Mouse (Mus musculus): ENCODE results near the gene Cdkn1c. TPM values are rescaled to one million over a fixed set of nuclear protein-coding genes. Genes with fewer than 3 reads are reported as not detected.

Gene Cdkn1c
- total and polyA plus RNA-seq, 2 experiments from 2014 or later, result 107 to 111 TPM

DNA sequence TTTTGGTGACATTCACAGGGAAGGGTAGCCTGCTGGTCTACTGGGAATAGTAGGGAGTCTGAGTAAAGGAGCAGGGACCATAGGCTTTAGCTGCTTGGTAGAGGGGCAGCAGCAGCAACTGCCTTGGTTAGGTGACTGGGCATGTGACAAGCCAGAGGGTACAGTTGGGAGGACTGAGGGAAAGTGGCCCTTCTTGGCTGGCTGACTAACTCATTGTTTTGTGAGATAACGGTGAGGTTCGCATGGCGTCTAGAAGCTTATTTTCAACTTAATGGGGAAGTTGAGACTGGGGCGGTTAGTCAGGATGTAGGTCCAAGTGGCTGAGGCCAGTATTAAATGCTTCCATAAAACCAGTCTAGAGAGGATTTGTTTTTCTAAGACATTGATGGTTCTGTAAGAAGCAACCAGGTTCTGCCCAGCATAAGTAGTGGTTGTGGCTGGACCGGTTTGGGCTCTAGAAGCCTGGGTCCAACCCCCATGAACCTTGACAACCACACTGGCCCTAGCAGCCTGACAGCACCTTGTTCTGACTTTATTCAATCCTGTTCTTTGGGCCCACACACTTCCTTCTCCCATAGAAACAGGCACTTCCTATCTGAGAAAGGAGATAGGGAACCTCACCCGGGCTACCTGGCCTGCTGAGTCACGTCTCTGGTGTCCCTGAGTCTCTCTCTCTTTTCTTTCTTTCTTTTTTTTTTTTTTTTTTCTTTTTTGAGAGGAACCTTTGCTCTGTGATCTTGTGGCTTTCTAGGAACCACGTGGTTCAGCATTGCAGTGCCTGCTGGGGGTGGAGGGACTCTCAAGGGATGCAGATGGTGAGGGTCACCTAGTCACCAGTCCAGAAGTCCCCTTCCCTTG, 34.5 kb upstream of the Cdkn1c start:
- H3K9me3 ChIP-seq (ENCODE audit: low read length), result no peaks in the 10 kb centered on the region
- H3K4me2 ChIP-seq (ENCODE audit: low read depth, low read length, poor library complexity, severe bottlenecking), result no peak overlapping the region
- DNase-seq (ENCODE audit: low spot score), result no peak
- H3K27ac ChIP-seq (ENCODE audit: low read depth, low read length), result no peak overlapping the region
- no peak overlapping the region for H3K9ac ChIP-seq (replicated peaks; ENCODE audit: low read length, poor library complexity, severe bottlenecking)
- no peak overlapping the region for H3K4me3 ChIP-seq (ENCODE audit: low read depth, low read length)
- no peaks in the 10 kb centered on the region for H3K4me1 ChIP-seq (ENCODE audit: insufficient read depth, low read length)
- no peaks in the 10 kb centered on the region for H3K36me3 ChIP-seq (ENCODE audit: insufficient read depth, low read length)
- no peak for TF ChIP-seq CTCF (IDR thresholded peaks at IDR 0.05)
- 86% methylated on average over 8 of the region's 8 CpGs for WGBS
- peaks cover 8% of the 10 kb centered on the region for H3K27me3 ChIP-seq (ENCODE audit: insufficient read depth, low read length)
- no peak for ATAC-seq (ENCODE audit: low FRiP score)

DNA sequence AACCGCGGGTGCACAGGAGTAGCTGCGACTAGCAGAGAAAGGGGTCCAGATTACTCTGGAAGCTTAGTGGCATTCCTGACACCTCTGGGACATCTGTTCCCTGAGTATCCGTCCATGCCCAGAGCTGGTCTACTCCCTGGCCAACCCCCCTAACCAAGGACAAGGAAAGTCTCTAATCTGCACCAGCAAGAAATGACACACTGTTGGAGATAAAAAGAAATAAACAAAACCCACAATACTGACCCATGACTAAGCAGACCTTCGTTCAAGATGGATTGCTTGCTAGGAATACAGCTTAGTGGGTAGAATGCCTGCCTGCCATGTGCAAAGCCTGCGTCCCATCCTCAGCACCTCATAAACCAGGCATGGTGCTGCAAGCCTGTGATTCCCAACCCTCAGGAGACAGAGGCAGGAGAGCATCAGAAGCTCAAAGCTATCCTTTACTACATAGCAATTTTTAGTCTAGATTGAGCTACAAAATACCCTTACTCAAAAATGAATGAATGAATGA, 32.8 kb upstream of the Cdkn1c start:
- no peak for DNase-seq (ENCODE audit: low spot score)
- Histone ChIP-seq H3K4me1 (ENCODE audit: insufficient read depth, low read length) (no peaks in the 10 kb centered on the region), H3K4me3 (ENCODE audit: low read depth, low read length) (no peak overlapping the region), H3K9me3 (ENCODE audit: low read length) (no peaks in the 10 kb centered on the region), H3K27ac (ENCODE audit: low read depth, low read length) (no peak overlapping the region), H3K27me3 (ENCODE audit: insufficient read depth, low read length) (no peaks in the 10 kb centered on the region), H3K4me2 (ENCODE audit: low read depth, low read length, poor library complexity, severe bottlenecking) (no peak overlapping the region), H3K36me3 (ENCODE audit: insufficient read depth, low read length) (no peaks in the 10 kb centered on the region), H3K9ac (replicated peaks; ENCODE audit: low read length, poor library complexity, severe bottlenecking) (no peak overlapping the region)
- 85% methylated on average over 6 of the region's 6 CpGs for WGBS
- TF ChIP-seq CTCF (IDR thresholded peaks at IDR 0.05), result no peak
- ATAC-seq (ENCODE audit: low FRiP score), result no peak

DNA sequence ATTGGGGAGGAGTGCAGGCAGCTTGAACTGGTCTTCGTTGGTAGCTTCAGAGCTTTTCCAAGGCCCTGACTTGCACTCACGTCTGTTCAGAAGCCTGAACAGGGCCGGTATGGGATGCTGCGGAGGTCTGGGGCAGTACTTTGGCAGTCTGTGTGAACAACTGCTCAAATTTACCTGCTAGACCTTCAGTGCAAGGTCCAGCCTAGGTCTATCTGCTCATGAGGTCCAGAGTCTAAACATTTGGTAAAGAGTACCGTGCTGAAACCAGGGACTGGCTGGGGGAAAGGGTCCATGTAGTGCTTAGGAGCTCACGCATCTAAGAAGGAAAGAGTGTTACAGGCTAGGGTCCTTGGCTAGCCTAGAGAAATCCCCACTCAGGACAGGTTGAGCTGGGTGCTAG, 28.9 kb upstream of the Cdkn1c start:
- Histone ChIP-seq H3K4me2 (ENCODE audit: low read depth, low read length, poor library complexity, severe bottlenecking) (no peak overlapping the region), H3K36me3 (ENCODE audit: insufficient read depth, low read length) (no peaks in the 10 kb centered on the region), H3K4me3 (ENCODE audit: low read depth, low read length) (no peak overlapping the region), H3K9me3 (ENCODE audit: low read length) (no peaks in the 10 kb centered on the region), H3K9ac (replicated peaks; ENCODE audit: low read length, poor library complexity, severe bottlenecking) (no peak overlapping the region), H3K4me1 (ENCODE audit: insufficient read depth, low read length) (no peaks in the 10 kb centered on the region), H3K27me3 (ENCODE audit: insufficient read depth, low read length) (no peaks in the 10 kb centered on the region), H3K27ac (ENCODE audit: low read depth, low read length) (no peak overlapping the region)
- TF ChIP-seq CTCF (IDR thresholded peaks at IDR 0.05), result no peak
- WGBS, result 83% methylated on average over 6 of the region's 6 CpGs
- ATAC-seq (ENCODE audit: low FRiP score) (no peak), DNase-seq (ENCODE audit: low spot score) (no peak)

DNA sequence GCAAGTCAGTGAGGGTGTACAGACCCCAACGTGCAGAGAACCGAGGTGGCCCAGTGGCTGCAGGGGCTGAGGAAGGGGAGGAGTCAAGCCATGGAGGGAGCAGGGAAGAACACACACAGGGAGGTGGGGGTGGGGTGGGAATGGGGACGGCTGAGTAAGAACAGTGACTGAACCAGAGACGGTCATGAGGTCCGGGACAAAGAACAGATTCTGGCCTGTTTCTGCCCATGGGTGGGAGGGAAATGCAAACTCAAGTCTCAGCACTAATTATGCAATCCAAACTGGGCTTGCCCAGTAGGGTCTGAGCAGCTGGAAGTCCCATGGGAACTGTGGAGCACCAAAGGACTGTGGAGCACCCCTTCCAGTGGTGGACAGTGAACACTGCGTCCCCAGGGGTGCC, 21.7 kb upstream of the Cdkn1c start:
- no peaks in the 10 kb centered on the region for H3K4me1 ChIP-seq (ENCODE audit: insufficient read depth, low read length)
- no peak overlapping the region for H3K27ac ChIP-seq (ENCODE audit: low read depth, low read length)
- no peak overlapping the region for H3K9ac ChIP-seq (replicated peaks; ENCODE audit: low read length, poor library complexity, severe bottlenecking)
- 11% methylated on average over 6 of the region's 6 CpGs for WGBS
- TF ChIP-seq CTCF (IDR thresholded peaks at IDR 0.05), result no peak
- DNase-seq (ENCODE audit: low spot score) (no peak), ATAC-seq (ENCODE audit: low FRiP score) (no peak)
- no peak overlapping the region for H3K4me3 ChIP-seq (ENCODE audit: low read depth, low read length)
- H3K36me3 ChIP-seq (ENCODE audit: insufficient read depth, low read length), result no peaks in the 10 kb centered on the region
- peaks cover 3% of the 10 kb centered on the region; the same call in 1 of the 2 replicates for H3K27me3 ChIP-seq (ENCODE audit: insufficient read depth, low read length)
- H3K4me2 ChIP-seq (ENCODE audit: low read depth, low read length, poor library complexity, severe bottlenecking), result no peak overlapping the region
- H3K9me3 ChIP-seq (ENCODE audit: low read length), result no peaks in the 10 kb centered on the region

DNA sequence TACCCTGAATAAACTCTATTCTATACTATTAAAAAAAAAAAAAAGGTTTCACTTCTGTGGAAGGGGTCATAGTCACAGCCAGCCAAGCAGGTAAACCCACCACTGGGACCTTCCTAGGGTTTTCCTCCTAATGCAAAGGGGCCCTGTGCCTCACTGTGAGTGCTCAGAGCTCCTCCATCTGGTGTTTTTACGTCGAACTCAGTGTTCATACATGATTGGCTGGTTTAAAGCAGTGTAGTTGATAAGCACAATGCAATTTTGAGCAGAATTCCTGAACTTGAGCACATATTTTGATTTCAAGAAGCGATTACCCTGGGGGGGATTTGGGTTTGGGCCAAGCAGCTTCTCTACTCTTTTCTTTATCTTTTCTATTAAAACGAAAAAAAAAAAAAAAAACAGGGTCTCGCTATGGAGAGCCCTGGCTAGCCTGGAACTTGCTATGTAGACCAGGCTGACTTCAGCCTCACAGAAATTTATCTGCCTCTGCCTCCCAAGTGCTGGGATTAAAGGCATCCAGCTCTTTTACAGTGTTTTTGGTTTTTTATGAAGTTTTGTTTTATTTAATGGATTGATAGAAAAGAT, 21.0 kb upstream of the Cdkn1c start:
- DNase-seq (ENCODE audit: low spot score) (no peak), ATAC-seq (ENCODE audit: low FRiP score) (no peak)
- TF ChIP-seq CTCF (IDR thresholded peaks at IDR 0.05), result no peak
- H3K4me2 ChIP-seq (ENCODE audit: low read depth, low read length, poor library complexity, severe bottlenecking), result no peak overlapping the region
- H3K4me3 ChIP-seq (ENCODE audit: low read depth, low read length), result no peak overlapping the region
- no peak overlapping the region for H3K9ac ChIP-seq (replicated peaks; ENCODE audit: low read length, poor library complexity, severe bottlenecking)
- peaks cover 3% of the 10 kb centered on the region; the same call in 1 of the 2 replicates for H3K27me3 ChIP-seq (ENCODE audit: insufficient read depth, low read length)
- no peak overlapping the region for H3K27ac ChIP-seq (ENCODE audit: low read depth, low read length)
- no peaks in the 10 kb centered on the region for H3K9me3 ChIP-seq (ENCODE audit: low read length)
- H3K36me3 ChIP-seq (ENCODE audit: insufficient read depth, low read length), result no peaks in the 10 kb centered on the region
- 56% methylated on average over 5 of the region's 5 CpGs for WGBS
- no peaks in the 10 kb centered on the region for H3K4me1 ChIP-seq (ENCODE audit: insufficient read depth, low read length)

- peaks cover 3% of the 10 kb centered on the region; the same call in 1 of the 2 replicates for H3K27me3 ChIP-seq (ENCODE audit: insufficient read depth, low read length)
- no peak overlapping the region for H3K4me2 ChIP-seq (ENCODE audit: low read depth, low read length, poor library complexity, severe bottlenecking)
- DNase-seq (ENCODE audit: low spot score) (peak; percentile 43), ATAC-seq (ENCODE audit: low FRiP score) (no peak)
- peak; percentile 58 for TF ChIP-seq CTCF (IDR thresholded peaks at IDR 0.05)
- WGBS, result 38% methylated on average over 13 of the region's 13 CpGs
- no peak overlapping the region for H3K9ac ChIP-seq (replicated peaks; ENCODE audit: low read length, poor library complexity, severe bottlenecking)
- H3K9me3 ChIP-seq (ENCODE audit: low read length), result no peaks in the 10 kb centered on the region
- no peak overlapping the region for H3K4me3 ChIP-seq (ENCODE audit: low read depth, low read length)
- H3K27ac ChIP-seq (ENCODE audit: low read depth, low read length), result no peak overlapping the region
- no peaks in the 10 kb centered on the region for H3K36me3 ChIP-seq (ENCODE audit: insufficient read depth, low read length)
- no peaks in the 10 kb centered on the region for H3K4me1 ChIP-seq (ENCODE audit: insufficient read depth, low read length)
These were observed 19.6 kb upstream of the Cdkn1c start for GRCm38 (mm10) chr7:143480498-143480897.

Data from midbrain, postnatal 0 days (tissue).